ENCODE assay signal across 7 mouse cellular contexts in the genomic region with DNA sequence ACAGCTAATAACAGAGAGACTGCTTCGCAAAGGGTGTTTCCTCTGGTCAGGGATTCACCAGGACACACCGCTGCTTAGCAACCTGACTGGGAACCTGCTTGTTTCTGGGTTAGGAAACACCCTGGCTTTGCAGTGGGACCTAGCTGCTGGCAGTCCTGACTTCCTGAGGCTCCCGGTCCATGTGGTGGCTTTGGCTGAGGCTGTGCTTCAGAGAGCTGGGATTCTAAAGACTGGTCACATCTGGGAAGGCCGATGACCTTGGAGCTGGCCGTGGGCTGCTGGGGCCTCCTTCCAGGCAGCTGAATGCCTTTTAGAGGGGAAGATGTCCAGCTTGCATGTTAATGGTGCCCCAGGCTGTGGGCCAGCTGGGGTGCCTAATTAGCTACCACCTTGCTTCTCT.
DNase-seq lines count a peak whose midpoint lies in the region; ATAC-seq lines count a peak whose summit lies in the region.

No protein-coding gene starts in this region.

- no peaks in the 10 kb centered on the region for H3K9me3 ChIP-seq in lung, embryonic 15.5 days
- H3K9me3 ChIP-seq in heart, embryonic 12.5 days (replicated peaks), result no peaks in the 10 kb centered on the region
- H3K9me3 ChIP-seq in kidney, embryonic 15.5 days (replicated peaks), result no peaks in the 10 kb centered on the region
- no peaks in the 10 kb centered on the region for H3K9me3 ChIP-seq in neural tube, embryonic 15.5 days (replicated peaks)

- 0 out of 2 replicates have a peak overlapping the region, but pooled peaks have one; percentile 11 for H3K27ac ChIP-seq in lung, embryonic 15.5 days
- peak overlapping the region; percentile 93 for H3K27ac ChIP-seq in heart, embryonic 12.5 days (ENCODE audit: poor library complexity, severe bottlenecking)
- peak overlapping the region; percentile 93 for H3K27ac ChIP-seq in kidney, embryonic 15.5 days
- H3K27ac ChIP-seq in neural tube, embryonic 15.5 days (replicated peaks), result no peak overlapping the region

- peak overlapping the region; percentile 62 for H3K4me2 ChIP-seq in lung, embryonic 15.5 days
- peak overlapping the region; percentile 73 for H3K4me2 ChIP-seq in heart, embryonic 12.5 days
- H3K4me2 ChIP-seq in kidney, embryonic 15.5 days, result peak overlapping the region; percentile 66
- peak overlapping the region; percentile 53; the same call in 1 of the 2 replicates for H3K4me2 ChIP-seq in neural tube, embryonic 15.5 days

- 22% methylated on average over 5 of the region's 5 CpGs for WGBS in lung, embryonic 15.5 days
- WGBS in heart, embryonic 12.5 days, result 18% methylated on average over 5 of the region's 5 CpGs
- 16% methylated on average over 5 of the region's 5 CpGs for WGBS in kidney, embryonic 15.5 days
- WGBS in neural tube, embryonic 15.5 days, result 33% methylated on average over 5 of the region's 5 CpGs

- H3K9ac ChIP-seq in lung, embryonic 15.5 days, result no peak overlapping the region
- H3K9ac ChIP-seq in heart, embryonic 12.5 days, result peak overlapping the region; percentile 76
- peak overlapping the region; percentile 63 for H3K9ac ChIP-seq in kidney, embryonic 15.5 days
- H3K9ac ChIP-seq in neural tube, embryonic 15.5 days (replicated peaks), result no peak overlapping the region

- peak overlapping the region; percentile 42 for H3K4me3 ChIP-seq in lung, embryonic 15.5 days
- peak overlapping the region; percentile 52 for H3K4me3 ChIP-seq in heart, embryonic 12.5 days
- peak overlapping the region; percentile 54 for H3K4me3 ChIP-seq in kidney, embryonic 15.5 days (replicated peaks)
- no peak overlapping the region for H3K4me3 ChIP-seq in neural tube, embryonic 15.5 days (replicated peaks)

- H3K4me1 ChIP-seq in lung, embryonic 15.5 days, result peaks cover 79% of the 10 kb centered on the region
- peaks cover 67% of the 10 kb centered on the region for H3K4me1 ChIP-seq in heart, embryonic 12.5 days (replicated peaks)
- H3K4me1 ChIP-seq in kidney, embryonic 15.5 days, result peaks cover 81% of the 10 kb centered on the region
- peaks cover 48% of the 10 kb centered on the region for H3K4me1 ChIP-seq in neural tube, embryonic 15.5 days

- ATAC-seq in lung, embryonic 15.5 days (ENCODE audit: borderline replicate concordance, extremely low read depth, low FRiP score, low TSS enrichment), result no peak
- no peak for ATAC-seq in heart, embryonic 12.5 days (ENCODE audit: insufficient number of reproducible peaks, low FRiP score)
- ATAC-seq in kidney, embryonic 15.5 days (replicated peaks; ENCODE audit: low FRiP score), result no peak
- no peak for ATAC-seq in neural tube, embryonic 15.5 days (ENCODE audit: low FRiP score)
- no peak for ATAC-seq in megakaryocyte, adult 5-6 weeks (ENCODE audit: poor library complexity, severe bottlenecking)

- H3K27me3 ChIP-seq in lung, embryonic 15.5 days, result no peaks in the 10 kb centered on the region
- H3K27me3 ChIP-seq in heart, embryonic 12.5 days (replicated peaks), result no peaks in the 10 kb centered on the region
- no peaks in the 10 kb centered on the region for H3K27me3 ChIP-seq in kidney, embryonic 15.5 days
- 0 out of 2 replicates have a peak, but pooled peaks cover 5% of the 10 kb centered on the region for H3K27me3 ChIP-seq in neural tube, embryonic 15.5 days (replicated peaks)

- no peaks in the 10 kb centered on the region for H3K36me3 ChIP-seq in lung, embryonic 15.5 days
- H3K36me3 ChIP-seq in heart, embryonic 12.5 days, result no peaks in the 10 kb centered on the region
- H3K36me3 ChIP-seq in kidney, embryonic 15.5 days, result no peaks in the 10 kb centered on the region
- H3K36me3 ChIP-seq in neural tube, embryonic 15.5 days, result no peaks in the 10 kb centered on the region

- no peak for DNase-seq in lung, postnatal 14 days
- no peak for DNase-seq in frontal cortex, postnatal 25 days (ENCODE audit: low spot score in 2 of 2)

Comparison
In these comparisons a context has a peak if more than half of its experiments do, and no peak if none do; other contexts are left out.
1. H3K9ac ChIP-seq: peak in heart, embryonic 12.5 days (single experiment) and kidney, embryonic 15.5 days (single experiment); none in lung, embryonic 15.5 days (single experiment) and neural tube, embryonic 15.5 days (single experiment).
2. Peak in every context shown above with its lines, with median percentiles within 50 percentile points of each other: H3K4me2 ChIP-seq.